Comparison of ENCODE assay signal across 8 mouse cellular contexts in genomic region chr1:184824439-184824851, GRCm38 (mm10). TPM values are rescaled to one million over a fixed set of nuclear protein-coding genes. Genes with fewer than 3 reads are reported as not detected.
DNase-seq lines count a peak whose midpoint lies in the region; ATAC-seq and TF ChIP-seq lines count a peak whose summit lies in the region.

No protein-coding gene starts in this region.

- H3K36me3 ChIP-seq in hindbrain, postnatal 0 days (ENCODE audit: insufficient read depth, low read length): no peaks in the 10 kb centered on the region
- H3K36me3 ChIP-seq in megakaryocyte, embryonic 14.5 days (replicated peaks; ENCODE audit: low read length): peaks cover 84% of the 10 kb centered on the region

- H3K27me3 ChIP-seq in hindbrain, postnatal 0 days (ENCODE audit: insufficient read depth, low read length): no peaks in the 10 kb centered on the region
- H3K27me3 ChIP-seq in megakaryocyte, embryonic 14.5 days (replicated peaks): no peaks in the 10 kb centered on the region

- no peaks in the 10 kb centered on the region for H3K9me3 ChIP-seq in hindbrain, postnatal 0 days (ENCODE audit: low read length)
- H3K9me3 ChIP-seq in megakaryocyte, embryonic 14.5 days: no peaks in the 10 kb centered on the region

- no peak overlapping the region for H3K9ac ChIP-seq in hindbrain, postnatal 0 days (replicated peaks; ENCODE audit: low read length)

- TF ChIP-seq CTCF in gastrocnemius, adult 2 months (IDR thresholded peaks at IDR 0.05): peak; percentile 94
- peak; percentile 98 for TF ChIP-seq CTCF in hindbrain, postnatal 0 days (IDR thresholded peaks at IDR 0.05; ENCODE audit: low read depth)

- peak overlapping the region; percentile 42 for H3K4me2 ChIP-seq in hindbrain, postnatal 0 days (ENCODE audit: low read depth, low read length)

- peak overlapping the region; percentile 53 for H3K4me3 ChIP-seq in gastrocnemius, adult 2 months
- no peak overlapping the region for H3K4me3 ChIP-seq in hindbrain, postnatal 0 days (ENCODE audit: low read length)
- peak overlapping the region; percentile 26 for H3K4me3 ChIP-seq in megakaryocyte, embryonic 14.5 days (replicated peaks)

- peaks cover 5% of the 10 kb centered on the region; the same call in 1 of the 2 replicates for H3K4me1 ChIP-seq in hindbrain, postnatal 0 days (ENCODE audit: insufficient read depth, low read length)
- peaks cover 9% of the 10 kb centered on the region for H3K4me1 ChIP-seq in megakaryocyte, embryonic 14.5 days

- H3K27ac ChIP-seq in gastrocnemius, adult 2 months: peak overlapping the region; percentile 75
- H3K27ac ChIP-seq in hindbrain, postnatal 0 days: no peak overlapping the region

- peak; percentile 66 for DNase-seq in T-cell, adult 2 months (ENCODE audit: low spot score)
- peak; percentile 92 for DNase-seq in cerebellum, postnatal 4 days (ENCODE audit: low spot score in 2 of 2)
- DNase-seq in gastrocnemius, adult 2 months: peak; percentile 93
- DNase-seq in hindbrain, postnatal 0 days (ENCODE audit: low spot score): peak; percentile 96
- peak; percentile 87 to 94 for DNase-seq in left cerebral cortex, adult 18-20 months (ENCODE audit: low spot score in 2 of 2)
- DNase-seq in right cerebral cortex, adult 2 months (ENCODE audit: low spot score in 2 of 2): peak; percentile 89
- peak; percentile 79 for DNase-seq in urinary bladder, postnatal 10 days (ENCODE audit: low spot score)

- 3% methylated on average over 12 of the region's 12 CpGs for WGBS in hindbrain, postnatal 0 days

- intact Hi-C loops in gastrocnemius, adult 2 months (cut with DNase I): loop anchor here (2.0 kb wide), 3 partner anchors 20 to 58 kb away; partner anchors contain the start of gene C130074G19Rik

- ATAC-seq in hindbrain, postnatal 0 days: peak; percentile 87

RNA-seq across cellular contexts. Expression of gene Marc1, which starts 13.3 kb away (rescaled TPM):
- not detected for total RNA-seq in gastrocnemius, adult 2 months (2021)
- 0.21 TPM in 1 of 2 replicates, not detected in the other for total RNA-seq in hindbrain, postnatal 0 days (2014; rRNA removed)
- polyA plus RNA-seq in hindbrain, postnatal 0 days (2015; fragmentation: Nextera tagmentation; extraction: Ambion mirVana): 0.25 and 0.33 TPM in 2 replicates
- under 1 TPM in 1 of 2 experiments, not detected in 1; 0.16 TPM for total RNA-seq in left cerebral cortex, adult 18-20 months (2021)
- not detected in 2 replicates for polyA plus RNA-seq in megakaryocyte, embryonic 14.5 days (2012; ENCODE audit: insufficient read depth, low replicate concordance)

RNA-seq across cellular contexts. Expression of gene Marc2, which starts 21.8 kb away (rescaled TPM):
- 100 to 1,000 TPM; 126 to 170 TPM for total RNA-seq in gastrocnemius, adult 2 months (2021)
- 56.6 and 62.1 TPM in 2 replicates for total RNA-seq in hindbrain, postnatal 0 days (2014; rRNA removed)
- 151 TPM in 2 replicates for polyA plus RNA-seq in hindbrain, postnatal 0 days (2015; fragmentation: Nextera tagmentation; extraction: Ambion mirVana)
- 100 to 1,000 TPM; 150 to 175 TPM for total RNA-seq in left cerebral cortex, adult 18-20 months (2021)
- polyA plus RNA-seq in megakaryocyte, embryonic 14.5 days (2012; ENCODE audit: insufficient read depth, low replicate concordance): 70.7 and 111 TPM in 2 replicates

RNA-seq across cellular contexts. Expression of gene C130074G19Rik, which starts 58.6 kb away (rescaled TPM):
- total RNA-seq in gastrocnemius, adult 2 months (2021): 10 to 100 TPM in 1 of 2 experiments, 1 to 10 TPM in 1; 7.1 to 10.1 TPM
- total RNA-seq in hindbrain, postnatal 0 days (2014; rRNA removed): 4.2 and 6.6 TPM in 2 replicates
- 1.1 TPM in 2 replicates for polyA plus RNA-seq in hindbrain, postnatal 0 days (2015; fragmentation: Nextera tagmentation; extraction: Ambion mirVana)
- total RNA-seq in left cerebral cortex, adult 18-20 months (2021): 10 to 100 TPM; 41.9 to 50.0 TPM
- polyA plus RNA-seq in megakaryocyte, embryonic 14.5 days (2012; ENCODE audit: insufficient read depth, low replicate concordance): not detected in 2 replicates
